Mouse (Mus musculus) bone marrow, adult 2 months (tissue): ENCODE results near the gene Pacs1.

Experiments
- CTCF ChIP-seq: fragments of 200-500 bp; IDR thresholded peaks from 2 replicates; pipeline ENCODE4 v1.5.1; 2011; ENCODE audit warnings: low read length, control low read depth; ENCODE audit not compliant: control insufficient read depth, insufficient read depth
- POLR2A ChIP-seq: fragments of 200-500 bp; IDR thresholded peaks from 2 replicates; pipeline ENCODE4 v1.6.1; 2011; ENCODE audit warnings: low read depth, mild to moderate bottlenecking, control low read depth, low read length, borderline replicate concordance; ENCODE audit not compliant: control insufficient read depth

DNA sequence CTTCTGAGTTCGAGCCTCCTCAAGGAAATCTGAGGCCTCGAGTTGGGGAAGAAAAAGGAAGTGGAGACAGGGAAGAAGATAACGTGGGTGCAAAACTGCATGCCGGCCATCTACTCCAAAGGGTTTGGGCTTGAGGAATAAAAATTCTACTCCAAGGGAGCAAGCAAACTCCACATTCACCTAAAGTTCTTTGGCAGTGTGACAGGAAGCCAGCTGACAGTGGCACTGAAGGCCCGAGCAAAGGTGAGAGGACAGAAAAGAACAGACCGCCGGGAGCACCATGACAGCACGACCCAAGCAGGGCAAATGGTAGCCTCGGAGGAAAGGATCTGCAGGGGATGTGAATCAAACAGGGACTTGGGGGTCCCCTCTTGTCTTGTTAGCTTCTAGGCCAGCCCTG is 166.8 kb downstream of the Pacs1 start:
- TF ChIP-seq CTCF (no peak), POLR2A (no peak)
